Mouse (Mus musculus): ENCODE data around the gene Gm11985.
A peak's percentile ranks its signal among the peaks of the same experiment; 100 is the strongest.

The Gm11985 gene

GRCm38 (mm10) chr11:7152371-7152770 is 36.0 kb downstream of the Gm11985 start:
- DNase-seq (ENCODE audit: low read depth): no peak

GRCm38 (mm10) chr11:7150511-7150910 is 37.9 kb downstream of the Gm11985 start:
- no peak for DNase-seq (ENCODE audit: low read depth)

- no peak for DNase-seq (ENCODE audit: low read depth)
These were observed 38.9 kb downstream of the Gm11985 start for GRCm38 (mm10) chr11:7149471-7149870.

GRCm38 (mm10) chr11:7147945-7148344 is 40.4 kb downstream of the Gm11985 start:
- no peak for DNase-seq (ENCODE audit: low read depth)

DNA sequence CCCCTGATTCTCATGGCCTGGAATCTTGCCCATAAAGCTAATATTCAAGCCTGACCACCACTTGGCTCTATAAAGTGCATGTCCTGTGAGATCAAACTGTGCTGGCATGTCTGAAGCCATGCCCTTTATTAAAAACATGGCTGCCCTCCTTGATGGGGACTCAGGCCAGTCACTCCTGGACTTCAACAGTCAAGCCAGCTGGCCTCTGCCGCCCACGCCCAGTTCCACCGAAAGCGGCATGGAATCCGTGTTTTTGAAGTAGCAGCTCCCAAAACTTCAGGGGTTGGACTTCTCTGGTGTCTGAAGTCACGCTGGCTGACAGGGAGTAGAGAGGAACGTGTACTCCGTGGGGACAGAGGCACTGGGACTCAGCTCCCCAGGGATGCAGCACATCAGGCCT is 40.8 kb downstream of the Gm11985 start:
- DNase-seq (ENCODE audit: low read depth): no peak

DNA sequence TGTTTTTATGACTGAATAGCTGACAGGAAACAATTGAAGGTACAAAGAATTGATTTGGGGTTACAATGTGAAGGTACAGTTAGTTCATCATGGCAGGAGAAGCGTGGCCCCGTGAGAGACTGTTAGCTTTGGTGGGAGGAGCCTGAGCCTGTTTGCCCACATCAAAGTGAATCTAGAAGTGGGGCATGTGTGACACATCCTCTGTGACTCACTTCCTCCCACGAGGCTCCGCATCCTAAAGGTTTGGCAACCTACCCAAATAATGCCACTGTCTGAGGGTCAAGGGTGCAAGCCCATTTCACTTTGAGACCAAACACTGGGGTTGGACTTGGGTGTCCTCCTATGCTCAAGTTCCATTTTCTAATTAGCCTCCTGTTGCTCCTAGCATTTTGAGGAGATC is 43.1 kb downstream of the Gm11985 start:
- peak; percentile 79 for DNase-seq (ENCODE audit: low read depth)

- peak; percentile 36 for DNase-seq (ENCODE audit: low read depth)
These were observed 44.0 kb downstream of the Gm11985 start for GRCm38 (mm10) chr11:7144369-7144768.

GRCm38 (mm10) chr11:7142725-7143124 is 45.6 kb downstream of the Gm11985 start:
- DNase-seq (ENCODE audit: low read depth): no peak

- peak; percentile 40 for DNase-seq (ENCODE audit: low read depth)
These were observed 47.9 kb downstream of the Gm11985 start for GRCm38 (mm10) chr11:7140449-7140848.

DNA sequence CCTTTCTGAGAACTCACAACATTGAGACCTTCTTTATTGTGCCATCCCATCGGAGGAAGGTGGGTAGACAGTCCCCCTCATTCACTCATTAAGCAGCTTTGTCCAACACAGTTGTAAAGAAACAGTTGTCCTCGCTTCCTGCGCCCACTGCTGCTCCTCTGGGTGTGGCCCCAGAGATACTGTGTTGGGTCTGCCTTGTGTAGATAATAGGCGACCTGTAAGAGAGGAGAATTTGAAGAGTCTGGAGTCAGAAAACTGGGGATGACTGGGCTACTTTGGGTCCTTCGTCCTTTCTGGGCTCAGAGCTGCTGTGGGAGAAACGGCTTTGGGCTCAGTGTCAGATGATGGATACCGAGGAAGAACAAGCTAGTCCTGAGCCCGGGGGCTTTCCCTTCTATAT is 50.0 kb downstream of the Gm11985 start:
- DNase-seq (ENCODE audit: low read depth): no peak

- DNase-seq (ENCODE audit: low read depth): no peak
These were observed 52.0 kb downstream of the Gm11985 start for GRCm38 (mm10) chr11:7136246-7136855.

GRCm38 (mm10) chr11:7135763-7136162 is 52.6 kb downstream of the Gm11985 start:
- DNase-seq (ENCODE audit: low read depth): no peak

DNA sequence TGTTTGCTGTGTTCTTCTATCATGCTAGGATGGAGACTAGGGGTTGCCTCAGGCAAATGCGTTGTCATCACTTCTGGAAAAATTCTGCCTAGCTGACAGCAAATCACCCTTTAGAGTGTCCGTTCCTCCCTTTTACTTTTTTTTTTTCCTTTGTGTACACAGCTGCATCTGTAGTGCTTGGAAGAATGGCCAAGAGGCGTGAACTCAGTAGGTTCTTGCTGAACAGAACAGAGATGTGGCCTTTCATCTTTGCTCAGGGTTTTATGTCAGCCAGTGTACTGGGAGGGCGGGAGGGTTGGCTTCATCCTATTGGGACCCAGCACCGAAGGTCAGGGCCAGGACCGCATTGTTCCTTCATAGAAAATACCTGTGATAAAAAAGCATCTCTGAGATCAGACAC is 53.1 kb downstream of the Gm11985 start:
- no peak for DNase-seq (ENCODE audit: low read depth)

- no peak for DNase-seq (ENCODE audit: low read depth)
These were observed 54.0 kb downstream of the Gm11985 start for GRCm38 (mm10) chr11:7134319-7134718.

DNA sequence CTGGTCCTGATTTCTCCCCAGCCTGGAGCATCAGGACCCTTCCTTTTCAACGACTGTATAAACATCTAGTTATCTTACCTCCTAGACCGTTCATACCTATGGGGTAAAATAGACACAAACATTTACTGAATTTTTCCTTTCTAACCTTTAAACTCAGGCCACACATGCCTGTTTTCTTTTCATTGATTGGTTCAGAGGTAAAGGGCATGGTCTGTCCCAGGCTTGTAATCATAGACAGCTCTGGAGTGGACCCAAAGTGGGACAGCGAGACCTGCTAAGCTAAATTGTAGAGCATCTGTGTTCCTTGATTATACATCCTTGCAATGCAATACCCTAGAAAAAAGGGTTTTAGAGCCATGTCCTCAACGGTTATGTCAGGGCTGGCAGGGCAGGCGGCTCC is 54.6 kb downstream of the Gm11985 start:
- DNase-seq (ENCODE audit: low read depth): no peak

Data from naive thymus-derived CD4-positive, alpha-beta T cell, adult 2 months (primary cell).